Mouse (Mus musculus) neutrophil, adult 5-6 weeks (primary cell): ENCODE measurements around the gene E130309D02Rik. TPM values are rescaled to one million over a fixed set of nuclear protein-coding genes. Genes with fewer than 3 reads are reported as not detected.

Experiments
- ATAC-seq: fragments of 151-379, 151-347 bp; 2 replicates; pipeline ENCODE4 v1.8.0; 2017; ENCODE audit warnings: mild to moderate bottlenecking, moderate TSS enrichment; ENCODE audit not compliant: insufficient number of reproducible peaks, poor library complexity, low FRiP score, severe bottlenecking; ENCODE audit errors: extremely low read depth
- total RNA-seq: library from RNA; stranded (forward); fragments of 200-1000 nt; gene quantifications from 2 replicates; pipeline ENCODE4 v1.2.3, GENCODE M21; 2017

Gene E130309D02Rik
- total RNA-seq, 1 experiment from 2014 or later, result 15.0 TPM

GRCm38 (mm10) chr5:143272108-143272507 is 43.1 kb downstream of the E130309D02Rik start:
- no peak for ATAC-seq

- no peak for ATAC-seq
Observed at GRCm38 (mm10) chr5:143271642-143272041, 43.5 kb downstream of the E130309D02Rik start.

- ATAC-seq, result 0 out of 2 replicates have a peak, but pooled peaks have one; percentile 10
Observed at GRCm38 (mm10) chr5:143270151-143270519, 45.0 kb downstream of the E130309D02Rik start.

- 0 out of 2 replicates have a peak, but pooled peaks have one; percentile 3 for ATAC-seq
Observed at GRCm38 (mm10) chr5:143269363-143270150, 45.6 kb downstream of the E130309D02Rik start, which contains the start of gene Zfp316. Zfp316 (minus strand) TSS chr5:143270022.

GRCm38 (mm10) chr5:143268985-143269362 is 46.2 kb downstream of the E130309D02Rik start:
- ATAC-seq, result no peak

- ATAC-seq, result no peak
Observed at GRCm38 (mm10) chr5:143266794-143267193, 48.4 kb downstream of the E130309D02Rik start.

GRCm38 (mm10) chr5:143265409-143265808 is 49.8 kb downstream of the E130309D02Rik start:
- no peak for ATAC-seq

- ATAC-seq, result no peak
Observed at GRCm38 (mm10) chr5:143264689-143265088, 50.5 kb downstream of the E130309D02Rik start.

GRCm38 (mm10) chr5:143261636-143262035 is 53.5 kb downstream of the E130309D02Rik start:
- ATAC-seq, result no peak

- ATAC-seq, result no peak
Observed at GRCm38 (mm10) chr5:143255802-143256201, 59.4 kb downstream of the E130309D02Rik start.

- no peak for ATAC-seq
Observed at GRCm38 (mm10) chr5:143255131-143255519, 60.0 kb downstream of the E130309D02Rik start.

- ATAC-seq, result no peak
Observed at GRCm38 (mm10) chr5:143254487-143255130, 60.6 kb downstream of the E130309D02Rik start.

GRCm38 (mm10) chr5:143253881-143254486 is 61.2 kb downstream of the E130309D02Rik start:
- no peak for ATAC-seq

- ATAC-seq, result no peak
Observed at GRCm38 (mm10) chr5:143253186-143253880, 61.8 kb downstream of the E130309D02Rik start.

- ATAC-seq, result no peak
Observed at GRCm38 (mm10) chr5:143252791-143253185, 62.4 kb downstream of the E130309D02Rik start.

GRCm38 (mm10) chr5:143252039-143252438 is 63.1 kb downstream of the E130309D02Rik start:
- no peak for ATAC-seq
